ENCODE assay signal across 21 mouse cellular contexts in genomic region chr9:9949346-9949745, GRCm38 (mm10).
A peak's percentile ranks its signal among the peaks of the same experiment; 100 is the strongest.
DNase-seq lines count a peak whose midpoint lies in the region; ATAC-seq and TF ChIP-seq lines count a peak whose summit lies in the region.
"Had no signal": no experiment of that assay in that cellular context is flagged by ENCODE, and none has a peak within 500 bp of the region (broad histone marks: within the 10 kb centered on the region; RNA-seq: fewer than 3 reads in every experiment).

No protein-coding gene starts in this region.

- no peaks in the 10 kb centered on the region for H3K36me3 ChIP-seq in forebrain, embryonic 16.5 days (ENCODE audit: control insufficient read depth, insufficient read depth)
- H3K36me3 ChIP-seq in forebrain, embryonic 13.5 days (ENCODE audit: poor library complexity, severe bottlenecking): no peaks in the 10 kb centered on the region
- H3K36me3 ChIP-seq in kidney, postnatal 0 days (ENCODE audit: insufficient read depth, low read length): no peaks in the 10 kb centered on the region
- no peaks in the 10 kb centered on the region for H3K36me3 ChIP-seq in neural tube, embryonic 12.5 days
- H3K36me3 ChIP-seq: embryonic facial prominence, embryonic 13.5 days; forebrain, embryonic 12.5 days; G1E; liver, embryonic 12.5 days had no signal

- H3K4me1 ChIP-seq in forebrain, embryonic 16.5 days (replicated peaks; ENCODE audit: control insufficient read depth, insufficient read depth, low read length): no peaks in the 10 kb centered on the region; the same call in 1 of the 2 replicates
- no peaks in the 10 kb centered on the region for H3K4me1 ChIP-seq in forebrain, embryonic 13.5 days
- no peaks in the 10 kb centered on the region for H3K4me1 ChIP-seq in kidney, postnatal 0 days (replicated peaks; ENCODE audit: insufficient read depth, low read length)
- H3K4me1 ChIP-seq in neural tube, embryonic 12.5 days: no peaks in the 10 kb centered on the region
- H3K4me1 ChIP-seq: embryonic facial prominence, embryonic 13.5 days; forebrain, embryonic 12.5 days; liver, embryonic 12.5 days had no signal

- H3K27me3 ChIP-seq in forebrain, embryonic 16.5 days (replicated peaks; ENCODE audit: control insufficient read depth, insufficient read depth, low read length): no peaks in the 10 kb centered on the region
- no peaks in the 10 kb centered on the region for H3K27me3 ChIP-seq in forebrain, embryonic 13.5 days
- H3K27me3 ChIP-seq in kidney, postnatal 0 days (ENCODE audit: insufficient read depth, low read length): no peaks in the 10 kb centered on the region
- no peaks in the 10 kb centered on the region for H3K27me3 ChIP-seq in neural tube, embryonic 12.5 days (replicated peaks)
- H3K27me3 ChIP-seq: embryonic facial prominence, embryonic 13.5 days; forebrain, embryonic 12.5 days; liver, embryonic 12.5 days had no signal

- WGBS in forebrain, embryonic 16.5 days: 68% methylated on average over 3 of the region's 3 CpGs
- 76% methylated on average over 3 of the region's 3 CpGs for WGBS in forebrain, embryonic 13.5 days
- 39% methylated on average over 3 of the region's 3 CpGs for WGBS in kidney, postnatal 0 days
- 54% methylated on average over 3 of the region's 3 CpGs for WGBS in neural tube, embryonic 12.5 days

- no peak for ATAC-seq in forebrain, embryonic 16.5 days
- no peak; the same call in 1 of the 2 replicates for ATAC-seq in forebrain, embryonic 13.5 days
- ATAC-seq in kidney, postnatal 0 days (replicated peaks; ENCODE audit: low FRiP score, low read depth): no peak
- 0 out of 2 replicates have a peak, but pooled peaks have one; percentile 9 for ATAC-seq in neural tube, embryonic 12.5 days (ENCODE audit: low FRiP score, low read depth)
- ATAC-seq: intestine, postnatal 0 days; liver, embryonic 12.5 days; liver, postnatal 0 days had no signal

- no peaks in the 10 kb centered on the region for H3K9me3 ChIP-seq in forebrain, embryonic 16.5 days (ENCODE audit: control insufficient read depth, low read length)
- no peaks in the 10 kb centered on the region for H3K9me3 ChIP-seq in forebrain, embryonic 13.5 days (replicated peaks)
- no peaks in the 10 kb centered on the region for H3K9me3 ChIP-seq in kidney, postnatal 0 days (replicated peaks; ENCODE audit: low read length)
- H3K9me3 ChIP-seq in neural tube, embryonic 12.5 days: no peaks in the 10 kb centered on the region
- H3K9me3 ChIP-seq: embryonic facial prominence, embryonic 13.5 days; forebrain, embryonic 12.5 days; G1E; liver, embryonic 12.5 days had no signal

- H3K4me3 ChIP-seq in forebrain, embryonic 16.5 days (replicated peaks; ENCODE audit: low read length): no peak overlapping the region
- H3K4me3 ChIP-seq in forebrain, embryonic 13.5 days: no peak overlapping the region
- H3K4me3 ChIP-seq in kidney, postnatal 0 days (replicated peaks; ENCODE audit: low read depth, low read length): no peak overlapping the region
- H3K4me3 ChIP-seq in neural tube, embryonic 12.5 days: no peak overlapping the region
- H3K4me3 ChIP-seq: embryonic facial prominence, embryonic 13.5 days; forebrain, embryonic 12.5 days; liver, embryonic 12.5 days had no signal

- 0 out of 2 replicates have a peak overlapping the region, but pooled peaks have one; percentile 12 for H3K27ac ChIP-seq in forebrain, embryonic 16.5 days (ENCODE audit: low read length)
- no peak overlapping the region for H3K27ac ChIP-seq in forebrain, embryonic 13.5 days
- H3K27ac ChIP-seq in kidney, postnatal 0 days: no peak overlapping the region
- H3K27ac ChIP-seq in neural tube, embryonic 12.5 days: no peak overlapping the region
- H3K27ac ChIP-seq: embryonic facial prominence, embryonic 13.5 days; forebrain, embryonic 12.5 days; liver, embryonic 12.5 days had no signal

- no peak overlapping the region for H3K9ac ChIP-seq in forebrain, embryonic 16.5 days (replicated peaks; ENCODE audit: low read depth, low read length)
- H3K9ac ChIP-seq in forebrain, embryonic 13.5 days: no peak overlapping the region
- H3K9ac ChIP-seq in kidney, postnatal 0 days (ENCODE audit: low read depth, low read length): no peak overlapping the region
- no peak overlapping the region for H3K9ac ChIP-seq in neural tube, embryonic 12.5 days
- H3K9ac ChIP-seq: embryonic facial prominence, embryonic 13.5 days; forebrain, embryonic 12.5 days; liver, embryonic 12.5 days; liver, postnatal 0 days had no signal

- no peak overlapping the region for H3K4me2 ChIP-seq in forebrain, embryonic 16.5 days (ENCODE audit: low read length)
- no peak overlapping the region for H3K4me2 ChIP-seq in forebrain, embryonic 13.5 days
- no peak overlapping the region for H3K4me2 ChIP-seq in kidney, postnatal 0 days (ENCODE audit: low read length)
- no peak overlapping the region for H3K4me2 ChIP-seq in neural tube, embryonic 12.5 days (replicated peaks)
- H3K4me2 ChIP-seq: embryonic facial prominence, embryonic 13.5 days; forebrain, embryonic 12.5 days; liver, embryonic 12.5 days; midbrain, embryonic 11.5 days had no signal

- DNase-seq in kidney, postnatal 0 days (ENCODE audit: low spot score): peak; percentile 33
- no peak for DNase-seq in kidney, adult 9 months
- DNase-seq in neural tube, embryonic 10.5 days (ENCODE audit: extremely low spot score, low spot score): no peak
- DNase-seq in ovary, postnatal 36 days (ENCODE audit: low spot score): no peak
- no peak for DNase-seq in adrenal gland, postnatal 25 days
- DNase-seq: adrenal gland, adult 8-10 months; cerebellum, adult 18-20 months; gastrocnemius, postnatal 10 days; heart, postnatal 14 days; kidney, postnatal 25 days; liver, postnatal 0 days; lung, postnatal 36 days had no signal

- TF ChIP-seq CTCF in kidney, postnatal 0 days (IDR thresholded peaks at IDR 0.05; ENCODE audit: low read depth): no peak
